Mouse (Mus musculus) hematopoietic stem cell, adult 5-6 weeks (primary cell): ENCODE results near the gene Tmem138. TPM values are rescaled to one million over a fixed set of nuclear protein-coding genes. Genes with fewer than 3 reads are reported as not detected.
"Not testable (repeated sequence)": the region's sequence is repeated elsewhere in the genome, so short reads cannot be mapped to it uniquely, and the experiment has no call there.

Experiments
- ATAC-seq, 2 experiments: fragments of 125-278 bp in 1 of 2; replicated peaks in 1 of 2; 2 replicates each; pipeline ENCODE4 v1.8.0; 2016 to 2017; ENCODE audit warnings: inconsistent platforms in 2 of 2, mild to moderate bottlenecking in 2 of 2, moderate number of reproducible peaks in 2 of 2, low read depth in 1 of 2, moderate TSS enrichment in 1 of 2; ENCODE audit not compliant: low FRiP score in 2 of 2, poor library complexity in 2 of 2, severe bottlenecking in 2 of 2, insufficient read depth in 1 of 2, low TSS enrichment in 1 of 2
- total RNA-seq: library from RNA; stranded (forward); fragments of 172-1452, 232-1000 nt; gene quantifications from 2 replicates; pipeline ENCODE4 v1.2.3, GENCODE M21; 2017

Tmem138 gene
- total RNA-seq, 1 experiment from 2014 or later, result 5.6 TPM

- no peak for ATAC-seq
Measured at GRCm38 (mm10) chr19:10583550-10584146, 6.5 kb upstream of the Tmem138 start.

- no peak for ATAC-seq
Measured at GRCm38 (mm10) chr19:10581984-10582383, 4.8 kb upstream of the Tmem138 start.

GRCm38 (mm10) chr19:10580761-10581160, 3.6 kb upstream of the Tmem138 start:
- ATAC-seq, result peak in 1 of 2 experiments; percentile 25; a peak in 1 of 4 replicates

- no peak for ATAC-seq
Measured at GRCm38 (mm10) chr19:10580102-10580501, 2.9 kb upstream of the Tmem138 start.

- ATAC-seq, result no peak
Measured at GRCm38 (mm10) chr19:10569627-10570026, 7.5 kb downstream of the Tmem138 start.

GRCm38 (mm10) chr19:10565217-10565616, 11.9 kb downstream of the Tmem138 start:
- no peak for ATAC-seq

- ATAC-seq, result no peak
Measured at GRCm38 (mm10) chr19:10564278-10564677, 12.9 kb downstream of the Tmem138 start.

GRCm38 (mm10) chr19:10562351-10562750, 14.8 kb downstream of the Tmem138 start:
- no peak for ATAC-seq

GRCm38 (mm10) chr19:10561558-10562314, 15.4 kb downstream of the Tmem138 start:
- no peak for ATAC-seq

GRCm38 (mm10) chr19:10560108-10560507, 17.1 kb downstream of the Tmem138 start:
- ATAC-seq, result no peak

GRCm38 (mm10) chr19:10557837-10558375, 19.3 kb downstream of the Tmem138 start:
- not testable (repeated sequence) for ATAC-seq

- ATAC-seq, result no peak
Measured at GRCm38 (mm10) chr19:10557430-10557829, 19.7 kb downstream of the Tmem138 start.

GRCm38 (mm10) chr19:10557001-10557400, 20.2 kb downstream of the Tmem138 start:
- ATAC-seq, result no peak

GRCm38 (mm10) chr19:10555624-10556510, 21.3 kb downstream of the Tmem138 start, which contains the start of gene Tmem216:
TSS of gene Tmem216 (minus strand) at chr19:10556238.
- peak; percentile 94 to 99 for ATAC-seq

GRCm38 (mm10) chr19:10539454-10539853, 37.7 kb downstream of the Tmem138 start:
- ATAC-seq, result no peak

- no peak for ATAC-seq
Measured at GRCm38 (mm10) chr19:10530082-10530481, 47.1 kb downstream of the Tmem138 start.

- 0 out of 4 replicates have a peak, but pooled peaks have one; percentile 35 to 39 for ATAC-seq
Measured at GRCm38 (mm10) chr19:10525910-10526309, 51.3 kb downstream of the Tmem138 start, which contains the start of gene Sdhaf2. TSS of gene Sdhaf2 (minus strand) at chr19:10526142.
